Mouse (Mus musculus) activated CD4-positive, CD25-positive, alpha-beta regulatory T cell (primary cell): Measurements from ENCODE around the gene Plekhm2. TPM values are rescaled to one million over a fixed set of nuclear protein-coding genes. Genes with fewer than 3 reads are reported as not detected.

Experiments used
- polyA plus RNA-seq, 2 experiments: library from polyadenylated mRNA; unstranded; fragments of 100-300 nt; shearing (Covaris generic); gene quantifications; one replicate each; pipeline ENCODE4 v1.2.1; 2017

Plekhm2 gene
- 1 to 10 TPM; 8.9 to 9.8 TPM for polyA plus RNA-seq

DNA sequence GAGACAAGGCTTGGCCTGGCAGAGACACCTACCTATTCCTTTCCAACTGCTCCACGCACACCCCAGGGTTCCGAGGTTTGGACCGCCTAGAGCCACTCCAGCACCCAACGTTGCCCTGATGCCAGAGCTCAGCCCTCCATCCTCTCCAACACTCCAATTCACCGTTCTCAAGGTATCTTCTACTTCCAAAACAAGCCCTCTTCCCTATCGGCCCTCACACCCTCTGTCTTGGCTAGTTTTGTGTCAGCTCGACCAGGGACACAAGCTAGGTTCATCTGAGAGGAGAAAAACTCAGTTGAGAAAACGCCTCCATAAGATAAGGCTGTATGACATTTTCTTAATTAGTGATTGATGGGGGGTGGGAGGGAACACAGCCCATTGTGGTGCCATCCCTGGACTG, at the start of gene Plekhm2:
TSS of gene Plekhm2 (minus strand) at position 101 of the 400 bp plus-strand sequence.

DNA sequence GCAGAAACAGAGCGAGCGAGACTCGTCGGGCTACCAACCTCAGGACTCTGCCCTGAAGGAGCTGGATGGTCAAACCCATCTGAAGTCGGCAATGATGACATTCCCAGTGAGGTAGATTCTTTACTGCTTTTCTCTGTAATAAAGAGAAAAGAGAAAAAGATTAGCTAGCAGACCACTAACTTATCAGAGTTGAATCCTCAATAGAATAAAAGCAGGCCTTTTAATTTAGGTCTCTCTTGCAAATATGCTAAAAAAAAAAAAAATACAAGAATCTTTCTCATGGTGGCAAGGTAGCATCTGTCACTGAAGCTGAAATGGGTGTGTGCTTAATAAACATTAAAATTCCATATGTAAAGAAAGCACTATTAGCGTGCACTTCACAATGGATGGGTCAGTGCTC, 20.8 kb upstream of the Plekhm2 start, which contains the start of gene Rsc1a1:
TSS of gene Rsc1a1 (minus strand) at position 101 of the 400 bp plus-strand sequence.

DNA sequence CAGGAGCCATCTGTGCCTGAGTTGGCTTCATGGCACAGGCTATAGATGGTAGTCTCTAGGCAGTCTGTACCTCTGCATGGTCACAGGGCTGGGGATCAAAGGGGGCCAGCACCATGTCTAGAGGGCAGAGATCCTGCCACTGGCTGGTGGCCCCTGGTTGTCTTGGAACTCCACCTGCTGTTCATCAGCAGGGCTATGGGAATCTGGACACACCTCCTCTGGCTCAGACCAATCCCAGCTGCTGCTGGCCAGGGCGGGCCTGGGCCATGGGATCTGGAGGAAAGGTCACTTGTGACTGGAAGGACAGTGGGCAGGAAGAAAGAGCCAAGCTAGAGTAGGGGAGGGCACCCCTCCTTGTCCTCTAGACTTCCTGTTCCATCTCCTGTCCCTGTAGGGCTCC, 41.0 kb downstream of the Plekhm2 start, which contains the start of gene Slc25a34:
TSS of gene Slc25a34 (minus strand) at position 156 of the 400 bp plus-strand sequence.

DNA sequence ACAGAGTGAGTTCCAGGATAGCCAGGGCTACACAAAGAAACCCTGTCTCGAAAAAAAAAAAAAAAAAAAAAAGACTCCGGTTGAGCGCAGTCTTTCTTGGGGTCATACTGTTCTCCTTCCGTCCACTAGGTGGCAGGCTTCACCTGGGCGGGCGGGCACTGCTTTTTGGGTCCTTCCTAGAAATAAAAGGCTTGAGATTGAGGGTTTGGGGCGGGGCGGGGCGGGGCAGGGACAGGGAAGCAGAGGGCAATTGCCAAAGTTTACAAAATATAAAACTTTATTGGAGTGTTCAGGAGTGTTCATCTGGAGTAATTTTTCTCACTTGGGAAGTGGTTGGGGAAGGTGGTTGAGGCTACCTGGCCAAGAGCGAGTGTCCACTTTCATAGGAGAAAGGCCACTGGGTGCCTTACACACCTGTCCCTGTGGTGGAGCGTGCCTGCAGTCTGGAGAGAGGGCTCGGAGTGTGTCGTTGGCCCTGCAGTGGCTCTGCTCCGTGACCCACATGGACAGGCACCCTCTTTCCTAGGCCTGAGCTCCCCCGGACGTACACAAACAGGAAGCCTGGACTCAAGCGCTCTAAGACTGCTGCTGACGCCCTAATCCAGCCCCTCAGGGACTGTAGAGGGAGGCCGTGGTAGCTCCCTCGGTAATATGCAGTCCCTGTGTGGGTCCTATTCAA, 46.0 kb downstream of the Plekhm2 start, which contains the start of gene Tmem82:
TSS of gene Tmem82 (minus strand) at position 69 of the 679 bp plus-strand sequence.

DNA sequence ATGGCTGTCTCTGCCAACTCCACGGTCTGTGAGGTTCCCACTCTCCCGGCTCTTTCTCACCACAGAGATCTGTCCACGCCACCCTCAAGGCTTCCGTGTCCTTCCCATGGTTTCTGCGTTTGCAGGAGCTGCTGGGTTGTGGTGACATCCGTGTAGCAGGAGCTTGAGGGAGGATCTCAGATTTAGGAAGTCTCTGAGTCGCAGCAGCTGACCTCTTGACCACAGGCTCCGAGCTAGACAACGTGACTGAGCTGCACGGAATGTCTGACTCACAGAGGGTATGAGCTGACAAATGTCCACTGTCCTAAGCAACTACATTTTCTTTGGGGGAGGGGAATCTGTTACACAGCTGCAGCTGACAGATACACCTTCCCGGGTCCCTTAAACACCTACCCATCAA, 58.8 kb downstream of the Plekhm2 start, which contains the start of gene Fblim1:
TSS of gene Fblim1 (minus strand) at position 236 of the 400 bp plus-strand sequence.

Other genes starting within 250 kb of the Plekhm2 start
- not detected for gene Clcnkb, start 248.9 kb downstream of the Plekhm2 start, polyA plus RNA-seq
- not detected for gene Hspb7, start 244.1 kb downstream of the Plekhm2 start, polyA plus RNA-seq
- gene Srarp, start 228.8 kb downstream of the Plekhm2 start, polyA plus RNA-seq: not detected
- gene Zbtb17, start 220.2 kb downstream of the Plekhm2 start, polyA plus RNA-seq: 10 to 100 TPM; 28.4 to 33.1 TPM
- gene Spen, start 126.3 kb downstream of the Plekhm2 start, polyA plus RNA-seq: 10 to 100 TPM; 24.7 to 34.4 TPM
- gene Fblim1, start 58.8 kb downstream of the Plekhm2 start, polyA plus RNA-seq: under 1 TPM in 1 of 2 experiments, not detected in 1; 0.44 TPM
- gene Tmem82, start 46.3 kb downstream of the Plekhm2 start, polyA plus RNA-seq: under 1 TPM; 0.32 to 0.37 TPM
- gene Slc25a34, start 41.1 kb downstream of the Plekhm2 start, polyA plus RNA-seq: not detected
- gene Rsc1a1, start 20.7 kb upstream of the Plekhm2 start, polyA plus RNA-seq: not detected
- gene Ddi2, start 58.5 kb upstream of the Plekhm2 start, polyA plus RNA-seq: 10 to 100 TPM; 18.6 to 24.4 TPM
- under 1 TPM in 1 of 2 experiments, not detected in 1; 0.25 TPM for gene Agmat, start 81.8 kb upstream of the Plekhm2 start, polyA plus RNA-seq
- gene Dnajc16, start 126.0 kb upstream of the Plekhm2 start, polyA plus RNA-seq: 1 to 10 TPM; 3.4 TPM
- gene Casp9, start 128.7 kb upstream of the Plekhm2 start, polyA plus RNA-seq: 10 to 100 TPM in 1 of 2 experiments, 1 to 10 TPM in 1; 7.2 to 12.6 TPM
- under 1 TPM in 1 of 2 experiments, not detected in 1; 0.59 TPM for gene Cela2a, start 161.3 kb upstream of the Plekhm2 start, polyA plus RNA-seq
- gene Ctrc, start 181.5 kb upstream of the Plekhm2 start, polyA plus RNA-seq: not detected
- 100 to 1,000 TPM; 100 to 149 TPM for gene Efhd2, start 210.0 kb upstream of the Plekhm2 start, polyA plus RNA-seq